Mouse (Mus musculus): ENCODE results near the gene Krt16.

- TF ChIP-seq CTCF (IDR thresholded peaks at IDR 0.05; ENCODE audit: borderline replicate concordance, extremely low read depth, insufficient read depth, insufficient read length) (no peak), POLR2A (IDR thresholded peaks at IDR 0.05; ENCODE audit: borderline replicate concordance, extremely low read depth, insufficient read depth, insufficient read length, poor library complexity, severe bottlenecking) (no peak)
Measured at GRCm38 (mm10) chr11:100287024-100287423, 38.3 kb upstream of the Krt16 start.

All from brain, embryonic 14.5 days (tissue).